Mouse (Mus musculus) liver, postnatal 0 days (tissue): Measurements from ENCODE around the gene Ube2j1. TPM values are rescaled to one million over a fixed set of nuclear protein-coding genes. Genes with fewer than 3 reads are reported as not detected.

Experiments used
- ATAC-seq: fragments of 200-750 bp; cut with Nextera tagmentation; 2 replicates; pipeline ENCODE4 v1.8.0; 2017; ENCODE audit warnings: mild to moderate bottlenecking, moderate library complexity
- DNase-seq: peaks from one replicate; pipeline ENCODE4 v3.0.0-alpha.2; 2016
- H3K27ac ChIP-seq: fragments of 300-500 bp; sonication (generic); 2 replicates; pipeline ENCODE4 v1.5.1; 2014; ENCODE audit warnings: antibody characterized with exemption, moderate library complexity, mild to moderate bottlenecking, low read depth
- H3K27me3 ChIP-seq: fragments of 300-500 bp; sonication (generic); 2 replicates; pipeline ENCODE4 v1.6.1; 2014; ENCODE audit warnings: low read length, control low read depth, mixed read lengths; ENCODE audit not compliant: insufficient read depth
- H3K36me3 ChIP-seq: fragments of 300-500 bp; sonication (generic); replicated peaks from 2 replicates; pipeline ENCODE4 v1.6.1; 2014; ENCODE audit warnings: mild to moderate bottlenecking, control low read depth, low read length, moderate library complexity, mixed read lengths; ENCODE audit not compliant: insufficient read depth
- H3K4me1 ChIP-seq: fragments of 300-500 bp; sonication (generic); 2 replicates; pipeline ENCODE4 v1.6.1; 2014; ENCODE audit warnings: antibody characterized with exemption, mild to moderate bottlenecking, control low read depth; ENCODE audit not compliant: insufficient read depth
- H3K4me2 ChIP-seq: fragments of 300-500 bp; sonication (generic); 2 replicates; pipeline ENCODE4 v1.6.1; 2014; ENCODE audit warnings: low read depth, mild to moderate bottlenecking, low read length, moderate library complexity, mixed read lengths
- H3K4me3 ChIP-seq: fragments of 300-500 bp; sonication (generic); 2 replicates; pipeline ENCODE4 v1.5.1; 2014; ENCODE audit warnings: low read depth, low read length
- H3K9ac ChIP-seq: fragments of 300-500 bp; sonication (generic); replicated peaks from 2 replicates; pipeline ENCODE4 v1.6.1; 2014; ENCODE audit warnings: mild to moderate bottlenecking, moderate library complexity
- H3K9me3 ChIP-seq: fragments of 300-500 bp; sonication (generic); 2 replicates; pipeline ENCODE4 v1.6.1; 2016; ENCODE audit warnings: mild to moderate bottlenecking, control low read depth, low read length, mixed read lengths
- CTCF ChIP-seq: sonication (generic); IDR thresholded peaks from 2 replicates; pipeline ENCODE4 v1.5.1; 2016; ENCODE audit warnings: antibody characterized with exemption, low read depth
- EP300 ChIP-seq: IDR thresholded peaks from 2 replicates; pipeline ENCODE4 v1.6.1; 2016; ENCODE audit warnings: antibody characterized with exemption, low read depth, mild to moderate bottlenecking
- WGBS: fragments of 180-500 bp; shearing (Covaris S2); extraction: QIAGEN DNeasy Blood & Tissue Kit; methylation state at CpG from one replicate; pipeline ENCODE4 v1.1.7; 2014; ENCODE audit not compliant: insufficient replicate concordance; 5-methylcytosine and 5-hydroxymethylcytosine counted together
- polyA plus RNA-seq: library from polyadenylated mRNA; unstranded; fragments of >200 nt; fragmentation: Nextera tagmentation; extraction: Ambion mirVana; gene quantifications from 2 replicates; pipeline ENCODE4 v1.2.1, GENCODE M21; 2015

Ube2j1 gene
- polyA plus RNA-seq, 1 experiment from 2014 or later = 22.4 TPM

DNA sequence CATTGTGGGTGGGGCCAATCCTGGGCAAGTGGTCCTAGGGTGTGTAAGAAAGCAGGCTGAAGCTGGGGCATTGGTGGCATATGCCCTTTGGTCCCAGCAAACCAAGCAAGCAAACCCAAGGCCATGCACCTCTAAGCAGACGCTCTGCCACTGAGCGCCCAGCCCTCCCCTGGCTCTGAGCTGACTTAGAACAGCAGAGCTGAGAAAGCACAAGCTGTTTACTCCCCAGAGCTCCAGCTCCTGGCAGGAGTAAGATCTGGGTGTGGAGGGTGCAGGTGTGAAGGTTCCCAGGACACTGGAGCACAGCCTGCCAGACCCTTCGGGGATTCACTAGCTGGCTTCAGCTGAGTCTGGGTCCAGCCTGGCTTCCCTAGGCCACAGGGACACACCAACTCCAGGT lies 47.3 kb downstream of the Ube2j1 start:
- TF ChIP-seq EP300 (no peak), CTCF (no peak)
- no peak for ATAC-seq
- no peak overlapping the region for H3K4me3 ChIP-seq

DNA sequence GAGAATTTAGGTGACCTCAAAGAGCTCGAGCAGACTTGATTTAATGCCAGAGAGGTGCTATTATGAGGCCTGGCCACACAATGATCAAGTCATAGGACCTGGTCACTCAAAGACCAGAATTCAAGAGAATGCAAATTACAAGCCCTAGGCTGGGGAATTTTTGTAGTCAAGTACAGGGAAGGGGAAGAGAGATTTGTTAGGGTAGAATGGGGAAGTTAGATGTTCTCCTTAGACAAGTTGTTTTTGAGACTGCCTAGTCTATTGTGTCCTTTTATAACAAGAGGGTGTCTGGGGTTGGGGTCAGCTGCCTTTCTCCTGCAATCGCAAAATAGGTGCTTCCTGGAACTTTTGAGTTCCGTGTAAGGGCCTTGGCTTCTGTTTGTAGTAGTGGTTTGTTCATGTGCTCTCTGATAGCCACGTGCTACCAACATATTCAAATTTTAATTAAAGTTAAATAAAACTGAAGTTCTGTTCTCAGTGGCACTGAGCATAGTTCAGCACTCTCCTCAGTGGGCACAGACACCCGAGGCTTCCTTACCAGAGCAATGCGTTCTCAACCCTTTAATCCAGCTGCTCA lies 68.0 kb downstream of the Ube2j1 start:
- Histone ChIP-seq H3K36me3 (no peaks in the 10 kb centered on the region), H3K27me3 (no peaks in the 10 kb centered on the region), H3K4me3 (no peak overlapping the region), H3K9ac (no peak overlapping the region), H3K9me3 (no peaks in the 10 kb centered on the region), H3K27ac (no peak overlapping the region), H3K4me2 (no peak overlapping the region), H3K4me1 (no peaks in the 10 kb centered on the region)
- no peak for ATAC-seq
- no peak for TF ChIP-seq EP300
- no peak for TF ChIP-seq CTCF
- WGBS = 53% methylated on average over 6 of the region's 6 CpGs
- DNase-seq = no peak

More for the DNA sequence above, 47.3 kb downstream of the Ube2j1 start:
- Histone ChIP-seq H3K4me2 (no peak overlapping the region), H3K36me3 (no peaks in the 10 kb centered on the region), H3K9ac (no peak overlapping the region), H3K27ac (no peak overlapping the region), H3K9me3 (no peaks in the 10 kb centered on the region), H3K4me1 (no peaks in the 10 kb centered on the region), H3K27me3 (no peaks in the 10 kb centered on the region)
- no peak for DNase-seq
- 86% methylated on average over 3 of the region's 3 CpGs for WGBS

Other genes with a start within 250 kb of the Ube2j1 start
- 46.3 and 48.6 TPM in 2 replicates for gene Lyrm2, start 231.2 kb upstream of the Ube2j1 start, polyA plus RNA-seq
- gene Ankrd6, start 80.6 kb upstream of the Ube2j1 start, polyA plus RNA-seq = 0.36 and 0.54 TPM in 2 replicates
- 1.7 and 1.8 TPM in 2 replicates for gene Rragd, start 48.4 kb upstream of the Ube2j1 start, polyA plus RNA-seq
- 0.06 TPM in 1 of 2 replicates, not detected in the other for gene Gabrr2, start 31.6 kb downstream of the Ube2j1 start, polyA plus RNA-seq
- not detected in 2 replicates for gene Gabrr1, start 101.1 kb downstream of the Ube2j1 start, polyA plus RNA-seq
- gene Pm20d2, start 158.3 kb downstream of the Ube2j1 start, polyA plus RNA-seq = 0.14 and 0.21 TPM in 2 replicates
- gene Srsf12, start 177.6 kb downstream of the Ube2j1 start, polyA plus RNA-seq = 0.04 and 0.08 TPM in 2 replicates